Mouse (Mus musculus): Measurements from ENCODE around the gene Fam196b.

Gene Fam196b

GRCm38 (mm10) chr11:34467056-34467455 lies 152.4 kb downstream of the Fam196b start:
- POLR2A ChIA-PET = no interaction called here

GRCm38 (mm10) chr11:34468571-34468970 lies 153.9 kb downstream of the Fam196b start:
- ChIA-PET POLR2A (no interaction called here), CTCF (interaction anchor here in 1 of 4 experiments (0.6 kb wide), 1 partner anchor 1296 kb away, joined by 3 read pairs; no protein-coding TSS in a partner anchor)

More at GRCm38 (mm10) chr11:34467056-34467455, 152.4 kb downstream of the Fam196b start:
- CTCF ChIA-PET = interaction anchor here in 1 of 4 experiments (0.5 kb wide), 1 partner anchor 152 kb away, joined by 3 read pairs; no protein-coding TSS in a partner anchor

- ChIA-PET CTCF (no interaction called here), POLR2A (no interaction called here)
These were observed 155.2 kb downstream of the Fam196b start for GRCm38 (mm10) chr11:34469792-34470191.

All from embryonic stem cell, embryonic (primary cell).